Mouse (Mus musculus): Measurements from ENCODE around the gene Ticrr.

Gene Ticrr

DNA sequence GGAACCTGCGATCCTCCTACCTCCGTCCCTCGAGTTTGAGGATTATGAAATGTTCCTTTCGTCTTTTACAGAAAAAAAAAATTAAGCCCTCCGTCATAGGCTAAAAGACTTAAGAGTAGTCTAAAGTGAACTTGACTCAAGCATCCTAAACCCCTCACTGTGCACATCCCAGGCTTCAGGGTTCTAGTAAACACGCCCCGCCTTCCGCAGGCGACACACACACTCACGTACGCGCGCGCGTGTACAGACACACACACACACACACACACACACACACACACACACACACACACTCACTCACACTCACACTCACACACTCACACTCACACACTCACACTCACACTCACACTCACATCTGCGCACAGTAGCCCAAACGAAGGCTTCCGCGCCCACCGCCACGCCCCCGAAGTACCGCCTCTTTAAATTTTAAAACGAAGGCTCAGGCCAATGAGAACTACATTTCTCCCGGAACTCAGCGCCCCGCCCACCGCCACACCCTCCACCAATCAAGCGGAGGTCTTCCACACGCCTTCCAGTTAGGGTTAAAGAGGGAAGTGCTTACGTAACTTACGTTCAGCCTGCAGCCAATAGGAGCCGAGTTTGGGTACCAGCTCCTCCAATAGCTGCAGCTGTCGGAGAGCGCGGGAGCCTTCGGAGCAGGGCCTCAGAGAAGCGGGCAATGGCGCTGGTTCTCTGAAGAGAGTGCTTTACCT, at the start of gene Ticrr:
Gene Ticrr (plus strand): TSS at position 619 of the 713 bp plus-strand sequence.
- CTCF ChIA-PET = no interaction called here

GRCm38 (mm10) chr7:79611901-79612300, 48.1 kb upstream of the Ticrr start:
- CTCF ChIA-PET = no interaction called here

GRCm38 (mm10) chr7:79612783-79613182, 47.2 kb upstream of the Ticrr start:
- CTCF ChIA-PET = interaction anchor here (1.2 kb wide), 1 partner anchor 122 kb away, joined by 3 read pairs; no protein-coding TSS in a partner anchor

GRCm38 (mm10) chr7:79613314-79613713, 46.7 kb upstream of the Ticrr start:
- CTCF ChIA-PET = interaction anchor here (1.2 kb wide), 1 partner anchor 121 kb away, joined by 3 read pairs; no protein-coding TSS in a partner anchor

- CTCF ChIA-PET = no interaction called here
These were observed 45.0 kb upstream of the Ticrr start for GRCm38 (mm10) chr7:79615008-79615407.

GRCm38 (mm10) chr7:79615941-79616340, 44.1 kb upstream of the Ticrr start:
- CTCF ChIA-PET = no interaction called here

- CTCF ChIA-PET = no interaction called here
These were observed 42.6 kb upstream of the Ticrr start, which contains the start of gene Rhcg for GRCm38 (mm10) chr7:79617418-79617817. Gene Rhcg, minus strand, starts transcription at chr7:79617657.

GRCm38 (mm10) chr7:79619493-79619892, 40.5 kb upstream of the Ticrr start:
- CTCF ChIA-PET = no interaction called here

GRCm38 (mm10) chr7:79623086-79623485, 36.9 kb upstream of the Ticrr start:
- CTCF ChIA-PET = interaction anchor here (0.6 kb wide), 1 partner anchor 13 kb away, joined by 3 read pairs; no protein-coding TSS in a partner anchor

- CTCF ChIA-PET = no interaction called here
These were observed 33.8 kb upstream of the Ticrr start for GRCm38 (mm10) chr7:79626170-79626569.

GRCm38 (mm10) chr7:79628271-79628913, 31.6 kb upstream of the Ticrr start:
- CTCF ChIA-PET = no interaction called here

- CTCF ChIA-PET = no interaction called here
These were observed 28.1 kb upstream of the Ticrr start for GRCm38 (mm10) chr7:79631773-79632348.

DNA sequence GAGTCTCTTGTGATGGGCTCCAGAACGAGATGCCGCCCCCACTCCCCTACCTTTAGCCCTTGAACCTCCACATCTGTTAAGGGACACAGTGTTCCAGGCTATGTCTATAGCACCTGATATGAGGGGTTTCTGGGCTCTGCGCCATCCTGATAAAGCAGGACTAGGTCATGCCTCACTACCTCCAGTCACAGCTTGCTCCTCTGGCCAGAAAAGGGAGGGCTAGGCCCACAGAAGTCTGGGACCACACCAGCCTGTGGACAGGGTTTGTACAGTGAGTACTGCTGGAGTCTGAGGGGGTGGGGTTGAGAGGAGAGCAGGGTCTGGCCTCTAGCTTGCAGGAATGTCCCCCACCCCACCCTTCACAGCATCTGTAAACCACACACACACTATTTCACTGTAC, 12.8 kb upstream of the Ticrr start:
- CTCF ChIA-PET = no interaction called here

- CTCF ChIA-PET = no interaction called here
These were observed 11.0 kb upstream of the Ticrr start for GRCm38 (mm10) chr7:79649005-79649404.

DNA sequence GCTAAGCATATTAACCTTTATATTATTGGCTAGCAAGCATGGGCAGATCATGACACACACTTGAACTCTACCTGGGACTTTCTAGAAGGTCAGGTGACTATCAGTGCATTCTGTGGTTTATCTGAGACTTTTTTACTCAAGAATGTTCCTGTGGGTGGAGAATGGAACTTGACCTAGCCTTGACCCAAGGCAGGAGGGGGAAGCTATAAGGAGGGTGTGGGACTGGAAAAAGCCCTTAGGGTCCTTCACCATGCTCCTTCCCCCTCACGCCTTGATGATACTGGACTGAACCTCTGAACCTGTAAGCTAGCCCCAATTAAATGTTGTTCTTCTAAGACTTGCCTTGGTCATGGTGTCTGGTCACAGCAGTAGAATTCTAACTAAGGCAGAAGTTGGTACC, 5.8 kb upstream of the Ticrr start:
- CTCF ChIA-PET = no interaction called here

DNA sequence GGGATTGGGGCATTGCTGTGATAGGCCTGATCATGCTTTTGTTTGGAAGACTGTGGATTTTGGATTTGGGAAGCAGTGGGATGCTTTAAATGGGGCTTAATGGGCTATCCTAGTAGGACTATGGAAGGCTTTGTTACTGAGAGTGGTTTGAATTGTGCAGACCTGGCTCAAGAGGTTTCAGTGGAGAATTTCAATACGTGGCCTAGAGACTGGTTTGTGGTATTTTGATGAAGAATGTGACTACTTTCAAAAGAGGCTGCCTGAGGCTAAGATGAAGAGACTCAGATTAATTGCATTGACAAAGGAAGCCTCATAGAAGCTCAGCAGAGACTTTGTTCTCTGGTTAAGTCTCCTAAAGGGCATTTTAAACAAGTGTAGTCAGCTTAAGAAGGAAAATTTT, 5.4 kb upstream of the Ticrr start:
- CTCF ChIA-PET = no interaction called here

- CTCF ChIA-PET = interaction anchor here (0.6 to 0.7 kb wide), 2 partner anchors 9 to 114 kb away, joined by 3 read pairs; no protein-coding TSS in a partner anchor
These were observed 525 bp downstream of the Ticrr start for GRCm38 (mm10) chr7:79660291-79661150.

DNA sequence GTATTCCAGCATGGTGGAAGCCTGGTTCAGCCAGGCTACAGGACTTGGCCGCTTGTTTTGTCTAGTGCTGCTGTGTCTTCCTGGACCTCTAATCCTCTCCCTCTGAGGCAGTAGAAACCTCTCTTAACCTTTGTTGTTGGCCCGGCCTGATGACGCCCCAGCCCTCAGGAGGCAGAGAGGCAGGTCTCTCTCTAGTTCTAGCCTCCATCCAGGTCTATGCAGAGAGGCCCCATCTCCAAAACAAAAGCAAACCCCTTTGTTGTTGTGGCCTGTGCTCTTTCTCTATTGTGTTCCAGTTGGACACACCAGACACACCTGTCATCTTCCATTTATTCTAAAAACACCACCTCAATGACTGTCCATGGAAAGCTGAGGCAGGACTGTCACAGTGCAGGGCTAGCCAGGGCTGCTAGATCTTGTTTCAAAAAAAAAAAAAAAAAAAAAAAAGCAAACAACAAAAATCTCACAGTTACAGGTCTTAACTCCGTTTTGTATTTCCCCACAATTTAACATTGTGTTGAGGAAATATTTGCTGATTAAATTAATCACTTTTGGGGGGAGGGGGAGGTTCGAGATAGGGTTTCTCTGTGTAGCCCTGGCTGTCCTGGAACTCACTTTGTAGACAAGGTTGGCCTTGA, 1.4 kb downstream of the Ticrr start:
- CTCF ChIA-PET = no interaction called here

- CTCF ChIA-PET = no interaction called here
These were observed 6.7 kb downstream of the Ticrr start for GRCm38 (mm10) chr7:79666690-79667089.

DNA sequence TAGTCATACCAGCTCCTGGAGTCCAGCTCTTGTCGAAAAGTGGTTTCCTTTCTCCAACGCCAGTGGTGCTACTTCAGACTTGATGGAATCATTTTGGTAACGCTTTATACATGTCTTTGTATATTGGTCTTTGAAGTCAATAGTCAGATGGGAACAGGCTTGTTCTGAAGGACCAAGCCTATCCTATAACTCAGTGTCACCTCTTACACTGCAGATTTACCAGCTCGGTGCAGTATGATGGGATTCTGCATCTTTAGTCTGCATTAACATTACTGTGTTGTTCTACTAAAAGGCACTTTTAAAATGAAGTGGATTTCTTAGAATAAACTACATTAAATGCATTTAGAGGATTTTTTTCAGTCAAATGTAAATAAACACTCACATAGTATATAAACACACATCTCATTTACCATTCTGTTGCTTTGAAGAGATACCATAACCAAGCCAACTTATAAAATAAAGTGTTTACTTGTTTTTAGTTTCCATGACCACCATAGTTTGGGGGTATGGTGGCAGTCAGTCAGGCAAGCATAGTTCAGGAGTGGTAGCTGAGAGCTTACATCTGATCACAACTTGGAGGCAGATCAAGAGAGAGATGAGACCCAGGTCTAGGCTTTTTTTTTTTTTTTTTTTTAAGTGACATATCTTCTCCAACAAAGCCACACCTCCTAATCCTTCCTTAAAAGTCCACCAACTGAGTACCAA, 11.1 kb downstream of the Ticrr start:
- CTCF ChIA-PET = interaction anchor here (0.5 to 0.8 kb wide), 2 partner anchors 8 to 27 kb away, joined by 4 read pairs; no protein-coding TSS in a partner anchor

DNA sequence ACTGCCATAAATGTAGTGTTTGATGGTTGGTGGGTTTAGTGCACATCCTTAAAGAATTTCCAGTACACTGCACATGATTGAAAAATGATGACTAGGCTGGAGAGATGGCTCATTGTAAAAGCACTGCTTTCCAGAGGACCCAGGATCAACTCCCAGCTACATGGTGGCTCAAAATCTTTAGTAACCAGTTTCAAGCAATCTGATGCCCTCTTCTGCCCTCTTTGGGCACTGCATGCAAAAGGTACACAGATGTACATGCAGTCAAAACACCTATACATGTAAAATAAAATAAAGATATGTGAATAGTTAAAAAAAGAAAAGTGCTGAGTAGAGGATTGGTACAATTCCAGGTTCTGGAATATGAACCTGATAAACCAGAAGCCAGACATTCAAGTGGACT, 19.2 kb downstream of the Ticrr start:
- CTCF ChIA-PET = interaction anchor here (0.9 kb wide), 1 partner anchor 8 kb away, joined by 4 read pairs; no protein-coding TSS in a partner anchor

All from spleen, embryonic (tissue).